Mouse (Mus musculus) effector memory CD4-positive, alpha-beta T cell, adult 7 months (primary cell): ENCODE data around the gene Uvrag. TPM values are rescaled to one million over a fixed set of nuclear protein-coding genes. Genes with fewer than 3 reads are reported as not detected.

Experiments used
- polyA plus RNA-seq: library from polyadenylated mRNA; unstranded; fragments of 100-300 nt; shearing (Covaris generic); gene quantifications from one replicate; pipeline ENCODE4 v1.2.1, GENCODE M21; 2017

The Uvrag gene
- 67.7 TPM for polyA plus RNA-seq

GRCm38 (mm10) chr7:99140984-99141918, at the start of gene Uvrag:
Gene Uvrag (minus strand): TSS chr7:99141141.

GRCm38 (mm10) chr7:99182432-99183172, 41.7 kb upstream of the Uvrag start, which contains the start of gene Dgat2:
Gene Dgat2 (minus strand): TSS chr7:99182719.

Other genes with a start within 250 kb of the Uvrag start
- 2.0 TPM for gene Dgat2, start 41.6 kb upstream of the Uvrag start, polyA plus RNA-seq
- not detected for gene Mogat2, start 97.5 kb upstream of the Uvrag start, polyA plus RNA-seq
- 2.1 TPM for gene Map6, start 126.3 kb upstream of the Uvrag start, polyA plus RNA-seq
- not detected for gene Serpinh1, start 212.1 kb upstream of the Uvrag start, polyA plus RNA-seq
- gene Gdpd5, start 240.3 kb upstream of the Uvrag start, polyA plus RNA-seq, result 13.9 TPM